Mouse (Mus musculus): ENCODE results near the gene Zfyve28. TPM values are rescaled to one million over a fixed set of nuclear protein-coding genes. Genes with fewer than 3 reads are reported as not detected.
A peak's percentile ranks its signal among the peaks of the same experiment; 100 is the strongest.

Gene Zfyve28
- total and polyA plus RNA-seq, 2 experiments from 2014 or later: 3.0 to 10.0 TPM

DNA sequence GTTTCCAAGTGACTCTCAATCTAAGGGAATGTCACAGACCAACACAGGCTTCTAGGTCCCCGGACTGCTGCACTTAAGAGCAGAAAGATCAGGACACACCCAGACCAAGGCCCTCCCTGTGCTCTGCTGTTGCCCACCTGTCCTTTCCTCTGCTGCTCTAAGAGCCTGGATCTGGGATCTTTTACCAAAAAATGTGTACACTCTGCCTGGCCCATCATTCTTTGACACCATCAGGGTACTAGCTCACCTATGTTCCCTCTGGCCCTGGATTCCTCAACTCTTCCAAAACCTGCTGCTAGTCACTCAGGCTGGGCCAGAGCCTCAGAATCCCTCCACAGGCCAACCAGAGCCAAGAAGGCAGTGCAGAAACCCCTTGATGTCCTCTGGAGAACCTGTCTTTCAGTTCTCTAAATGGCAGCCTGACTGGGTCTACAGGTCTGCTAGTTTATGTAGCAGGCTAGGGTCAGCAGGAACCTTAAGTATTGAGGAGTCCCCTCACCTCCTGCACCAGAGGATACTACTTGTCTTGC, 103.1 kb downstream of the Zfyve28 start:
- no peak for TF ChIP-seq CTCF (IDR thresholded peaks at IDR 0.05)
- ATAC-seq (ENCODE audit: low FRiP score) (no peak), DNase-seq (ENCODE audit: low spot score) (no peak)
- Histone ChIP-seq H3K9me3 (ENCODE audit: low read length) (no peaks in the 10 kb centered on the region), H3K4me1 (ENCODE audit: insufficient read depth, low read length) (peaks cover 43% of the 10 kb centered on the region), H3K4me3 (ENCODE audit: low read depth, low read length) (peak overlapping the region; percentile 3; the same call in 1 of the 2 replicates), H3K27ac (ENCODE audit: low read depth, low read length) (no peak overlapping the region), H3K27me3 (ENCODE audit: insufficient read depth, low read length) (no peaks in the 10 kb centered on the region), H3K4me2 (ENCODE audit: low read depth, low read length, poor library complexity, severe bottlenecking) (peak overlapping the region; percentile 97), H3K36me3 (ENCODE audit: insufficient read depth, low read length) (peaks cover 16% of the 10 kb centered on the region; the same call in 1 of the 2 replicates), H3K9ac (replicated peaks; ENCODE audit: low read length, poor library complexity, severe bottlenecking) (0 out of 2 replicates have a peak overlapping the region, but pooled peaks have one; percentile 91)
- WGBS: 80% methylated on average over 1 of the region's 1 CpGs

- ATAC-seq (ENCODE audit: low FRiP score): no peak
- 89% methylated on average over 3 of the region's 3 CpGs for WGBS
Observed at GRCm38 (mm10) chr5:34183976-34184375, 104.3 kb downstream of the Zfyve28 start.

DNA sequence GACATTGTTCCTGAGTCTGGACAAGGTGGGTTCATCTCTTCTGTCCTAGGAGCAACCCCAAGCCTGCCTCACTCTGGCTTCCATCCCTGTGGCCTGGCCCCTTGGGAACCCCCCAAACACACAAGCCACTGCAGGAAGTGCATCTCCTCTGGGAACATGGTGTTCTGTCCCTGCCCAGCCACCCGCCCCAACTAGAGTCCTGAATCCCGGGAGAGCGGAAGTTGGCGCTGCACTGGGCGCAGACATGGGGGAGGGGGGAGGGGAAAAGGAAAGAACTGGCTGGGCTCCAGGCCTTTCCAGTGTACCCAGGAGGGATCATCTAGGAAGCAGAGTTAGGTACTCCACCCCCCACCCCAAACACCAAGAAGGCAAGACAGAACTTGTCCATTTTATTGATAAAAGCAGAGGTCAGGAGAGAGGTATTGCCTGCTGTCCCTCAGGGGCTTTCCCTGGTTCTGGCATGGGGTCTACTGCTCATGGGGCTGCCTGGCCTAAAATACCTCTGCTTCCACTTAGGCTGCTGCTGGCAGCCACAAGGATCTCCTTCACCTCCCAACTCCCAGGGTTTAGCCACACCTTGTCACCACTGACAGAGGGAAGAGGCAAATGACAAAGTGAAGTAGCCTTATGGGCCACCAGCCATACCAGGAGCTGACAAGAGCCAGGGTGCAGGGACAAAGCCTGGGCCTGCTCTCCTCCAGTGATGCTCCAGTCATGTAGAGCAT, 104.9 kb downstream of the Zfyve28 start:
- DNase-seq (ENCODE audit: low spot score) (peak; percentile 38), ATAC-seq (ENCODE audit: low FRiP score) (no peak)
- 0 out of 2 replicates have a peak overlapping the region, but pooled peaks have one; percentile 8 for H3K9ac ChIP-seq (replicated peaks; ENCODE audit: low read length, poor library complexity, severe bottlenecking)
- H3K4me2 ChIP-seq (ENCODE audit: low read depth, low read length, poor library complexity, severe bottlenecking): no peak overlapping the region
- H3K4me3 ChIP-seq (ENCODE audit: low read depth, low read length): no peak overlapping the region
- WGBS: 70% methylated on average over 5 of the region's 5 CpGs
- no peak overlapping the region for H3K27ac ChIP-seq (ENCODE audit: low read depth, low read length)
- no peaks in the 10 kb centered on the region for H3K27me3 ChIP-seq (ENCODE audit: insufficient read depth, low read length)
- H3K36me3 ChIP-seq (ENCODE audit: insufficient read depth, low read length): peaks cover 19% of the 10 kb centered on the region; the same call in 1 of the 2 replicates
- H3K4me1 ChIP-seq (ENCODE audit: insufficient read depth, low read length): peaks cover 38% of the 10 kb centered on the region
- H3K9me3 ChIP-seq (ENCODE audit: low read length): no peaks in the 10 kb centered on the region
- TF ChIP-seq CTCF (IDR thresholded peaks at IDR 0.05): no peak

More at GRCm38 (mm10) chr5:34183976-34184375, 104.3 kb downstream of the Zfyve28 start:
- H3K4me1 ChIP-seq (ENCODE audit: insufficient read depth, low read length): peaks cover 43% of the 10 kb centered on the region
- TF ChIP-seq CTCF (IDR thresholded peaks at IDR 0.05): no peak
- no peak overlapping the region for H3K27ac ChIP-seq (ENCODE audit: low read depth, low read length)
- H3K36me3 ChIP-seq (ENCODE audit: insufficient read depth, low read length): peaks cover 16% of the 10 kb centered on the region; the same call in 1 of the 2 replicates
- no peak for DNase-seq (ENCODE audit: low spot score)
- H3K9ac ChIP-seq (replicated peaks; ENCODE audit: low read length, poor library complexity, severe bottlenecking): 0 out of 2 replicates have a peak overlapping the region, but pooled peaks have one; percentile 15
- no peaks in the 10 kb centered on the region for H3K27me3 ChIP-seq (ENCODE audit: insufficient read depth, low read length)
- no peaks in the 10 kb centered on the region for H3K9me3 ChIP-seq (ENCODE audit: low read length)
- H3K4me3 ChIP-seq (ENCODE audit: low read depth, low read length): no peak overlapping the region
- H3K4me2 ChIP-seq (ENCODE audit: low read depth, low read length, poor library complexity, severe bottlenecking): no peak overlapping the region

DNA sequence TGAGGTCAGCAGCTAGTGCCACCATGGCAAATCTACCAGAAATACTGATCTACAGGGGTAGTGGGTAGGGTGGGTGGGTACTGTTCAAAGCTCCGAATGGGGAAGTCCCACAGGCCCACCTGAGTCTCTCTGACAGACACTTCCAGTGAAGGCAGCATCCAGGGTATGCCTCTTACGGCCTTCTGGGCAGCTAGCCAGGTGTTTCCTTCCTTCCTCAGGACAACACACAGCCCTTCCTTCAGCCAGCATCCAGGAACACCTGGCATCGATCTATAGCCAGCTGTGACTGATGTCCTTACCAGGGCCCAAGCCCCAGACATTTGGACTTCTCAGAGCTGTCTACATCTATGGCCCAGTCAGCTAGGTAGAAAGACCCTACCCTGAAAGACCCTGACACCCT, 105.8 kb downstream of the Zfyve28 start:
- no peak for TF ChIP-seq CTCF (IDR thresholded peaks at IDR 0.05)
- ATAC-seq (ENCODE audit: low FRiP score) (no peak), DNase-seq (ENCODE audit: low spot score) (no peak)
- Histone ChIP-seq H3K4me2 (ENCODE audit: low read depth, low read length, poor library complexity, severe bottlenecking) (no peak overlapping the region), H3K9me3 (ENCODE audit: low read length) (no peaks in the 10 kb centered on the region), H3K4me3 (ENCODE audit: low read depth, low read length) (no peak overlapping the region), H3K36me3 (ENCODE audit: insufficient read depth, low read length) (peaks cover 28% of the 10 kb centered on the region), H3K9ac (replicated peaks; ENCODE audit: low read length, poor library complexity, severe bottlenecking) (no peak overlapping the region), H3K4me1 (ENCODE audit: insufficient read depth, low read length) (peaks cover 38% of the 10 kb centered on the region), H3K27ac (ENCODE audit: low read depth, low read length) (no peak overlapping the region), H3K27me3 (ENCODE audit: insufficient read depth, low read length) (no peaks in the 10 kb centered on the region)
- 62% methylated on average over 3 of the region's 3 CpGs for WGBS

DNA sequence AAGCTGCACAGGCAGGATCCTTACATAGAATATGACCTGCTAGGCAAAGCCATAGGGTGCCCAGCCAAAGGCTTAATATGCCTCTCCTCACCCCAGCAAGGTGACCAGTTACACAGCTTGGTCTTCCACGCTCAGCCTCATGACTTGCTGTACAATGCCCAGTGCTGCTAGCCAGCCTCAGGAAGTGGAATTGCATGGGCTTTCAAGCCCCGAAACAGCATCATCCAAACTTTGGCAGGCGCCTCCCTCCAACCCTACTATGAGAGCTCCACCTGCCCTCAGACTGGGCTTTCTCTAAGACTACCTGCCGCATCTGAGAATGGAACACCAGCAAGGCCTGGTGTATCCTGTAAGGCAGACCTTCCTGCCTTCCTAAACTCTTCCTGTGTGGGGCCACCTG, 110.4 kb downstream of the Zfyve28 start:
- Histone ChIP-seq H3K4me1 (ENCODE audit: insufficient read depth, low read length) (peaks cover 3% of the 10 kb centered on the region; the same call in 1 of the 2 replicates), H3K27ac (ENCODE audit: low read depth, low read length) (no peak overlapping the region), H3K9me3 (ENCODE audit: low read length) (no peaks in the 10 kb centered on the region), H3K4me3 (ENCODE audit: low read depth, low read length) (no peak overlapping the region), H3K27me3 (ENCODE audit: insufficient read depth, low read length) (no peaks in the 10 kb centered on the region), H3K36me3 (ENCODE audit: insufficient read depth, low read length) (peaks cover 57% of the 10 kb centered on the region), H3K4me2 (ENCODE audit: low read depth, low read length, poor library complexity, severe bottlenecking) (no peak overlapping the region), H3K9ac (replicated peaks; ENCODE audit: low read length, poor library complexity, severe bottlenecking) (no peak overlapping the region)
- TF ChIP-seq CTCF (IDR thresholded peaks at IDR 0.05): no peak
- 94% methylated on average over 4 of the region's 4 CpGs for WGBS
- ATAC-seq (ENCODE audit: low FRiP score) (no peak), DNase-seq (ENCODE audit: low spot score) (no peak)

DNA sequence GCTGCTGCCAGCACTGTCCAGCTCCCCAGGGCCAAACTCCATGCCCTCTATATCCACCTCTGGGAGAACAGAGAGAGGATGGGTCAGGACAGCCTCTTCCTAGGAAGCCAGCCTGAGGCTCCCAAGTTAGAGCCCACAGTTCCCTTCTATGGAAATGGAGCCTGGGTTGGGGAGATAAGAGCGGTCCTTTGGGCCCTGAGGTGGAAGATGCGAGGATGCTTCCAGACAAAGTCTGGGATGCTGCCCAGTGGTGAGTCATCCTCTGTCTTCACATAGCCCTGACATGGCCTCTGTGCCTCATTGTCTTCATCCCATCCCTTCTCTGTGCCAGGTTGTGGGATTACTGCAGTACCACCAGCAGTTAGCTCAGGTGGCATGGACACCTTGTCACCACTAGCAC, 111.2 kb downstream of the Zfyve28 start:
- TF ChIP-seq CTCF (IDR thresholded peaks at IDR 0.05): no peak
- Histone ChIP-seq H3K27ac (ENCODE audit: low read depth, low read length) (no peak overlapping the region), H3K4me3 (ENCODE audit: low read depth, low read length) (no peak overlapping the region), H3K27me3 (ENCODE audit: insufficient read depth, low read length) (no peaks in the 10 kb centered on the region), H3K9me3 (ENCODE audit: low read length) (no peaks in the 10 kb centered on the region), H3K9ac (replicated peaks; ENCODE audit: low read length, poor library complexity, severe bottlenecking) (no peak overlapping the region), H3K36me3 (ENCODE audit: insufficient read depth, low read length) (peaks cover 53% of the 10 kb centered on the region), H3K4me1 (ENCODE audit: insufficient read depth, low read length) (no peaks in the 10 kb centered on the region), H3K4me2 (ENCODE audit: low read depth, low read length, poor library complexity, severe bottlenecking) (no peak overlapping the region)
- 93% methylated on average over 2 of the region's 2 CpGs for WGBS
- DNase-seq (ENCODE audit: low spot score): no peak
- ATAC-seq (ENCODE audit: low FRiP score): no peak

All from midbrain, postnatal 0 days (tissue).